Mouse (Mus musculus): ENCODE results near the gene Acsl6.

- TF ChIP-seq CTCF (IDR thresholded peaks at IDR 0.05; ENCODE audit: control insufficient read depth, insufficient read depth, insufficient read length) (no peak), MYOD1 (IDR thresholded peaks at IDR 0.05; ENCODE audit: control insufficient read depth, insufficient read length, low read depth) (no peak), USF1 (IDR thresholded peaks at IDR 0.05; ENCODE audit: low read depth) (no peak), MYOG (IDR thresholded peaks at IDR 0.05; ENCODE audit: control insufficient read depth, extremely low read depth, insufficient read length) (no peak), CEBPB (IDR thresholded peaks at IDR 0.05; ENCODE audit: low read depth) (no peak), MAX (IDR thresholded peaks at IDR 0.05) (no peak)
These were observed 4.8 kb upstream of the Acsl6 start for GRCm38 (mm10) chr11:54298777-54299176.
